Mouse (Mus musculus) c-Kit-positive CD71-positive TER-119-positive erythroid progenitor cells, embryonic 14.5 days (primary cell): ENCODE data around the gene Adamts17.

Experiments used
- DNase-seq: peaks from one replicate; pipeline ENCODE4 v3.0.0-alpha.2; 2013; ENCODE audit warnings: low spot score

Adamts17 gene

GRCm38 (mm10) chr7:67035246-67035645 lies 195.7 kb downstream of the Adamts17 start:
- no peak for DNase-seq

GRCm38 (mm10) chr7:67035661-67036060 lies 196.1 kb downstream of the Adamts17 start:
- no peak for DNase-seq

GRCm38 (mm10) chr7:67036502-67037485 lies 197.3 kb downstream of the Adamts17 start:
- DNase-seq, result no peak

GRCm38 (mm10) chr7:67037726-67038520 lies 198.4 kb downstream of the Adamts17 start:
- no peak for DNase-seq

- DNase-seq, result no peak
Measured at GRCm38 (mm10) chr7:67039143-67039542, 199.6 kb downstream of the Adamts17 start.

- no peak for DNase-seq
Measured at GRCm38 (mm10) chr7:67039861-67040260, 200.3 kb downstream of the Adamts17 start.

- DNase-seq, result no peak
Measured at GRCm38 (mm10) chr7:67041685-67042084, 202.2 kb downstream of the Adamts17 start.

- no peak for DNase-seq
Measured at GRCm38 (mm10) chr7:67044121-67044817, 204.7 kb downstream of the Adamts17 start.

- no peak for DNase-seq
Measured at GRCm38 (mm10) chr7:67045202-67045601, 205.7 kb downstream of the Adamts17 start.

GRCm38 (mm10) chr7:67049206-67049605 lies 209.7 kb downstream of the Adamts17 start:
- no peak for DNase-seq

- no peak for DNase-seq
Measured at GRCm38 (mm10) chr7:67050424-67050823, 210.9 kb downstream of the Adamts17 start.

GRCm38 (mm10) chr7:67051089-67051718 lies 211.7 kb downstream of the Adamts17 start:
- no peak for DNase-seq

- DNase-seq, result no peak
Measured at GRCm38 (mm10) chr7:67054876-67055275, 215.3 kb downstream of the Adamts17 start.

GRCm38 (mm10) chr7:67055510-67055909 lies 216.0 kb downstream of the Adamts17 start:
- DNase-seq, result no peak

- DNase-seq, result peak; percentile 3
Measured at GRCm38 (mm10) chr7:67061756-67062155, 222.2 kb downstream of the Adamts17 start.

GRCm38 (mm10) chr7:67062571-67062970 lies 223.0 kb downstream of the Adamts17 start:
- no peak for DNase-seq

GRCm38 (mm10) chr7:67064627-67065305 lies 225.2 kb downstream of the Adamts17 start:
- DNase-seq, result no peak

- DNase-seq, result no peak
Measured at GRCm38 (mm10) chr7:67065631-67066030, 226.1 kb downstream of the Adamts17 start.

- DNase-seq, result no peak
Measured at GRCm38 (mm10) chr7:67072015-67072685, 232.6 kb downstream of the Adamts17 start.

GRCm38 (mm10) chr7:67082751-67083150 lies 243.2 kb downstream of the Adamts17 start:
- DNase-seq, result no peak
